Mouse (Mus musculus) layer of hippocampus, adult 8-10 months (tissue): Measurements from ENCODE around the gene Cdh8. TPM values are rescaled to one million over a fixed set of nuclear protein-coding genes. Genes with fewer than 3 reads are reported as not detected.
"Not testable (repeated sequence)": the region's sequence is repeated elsewhere in the genome, so short reads cannot be mapped to it uniquely, and the experiment has no call there.

Source experiments
- DNase-seq, 2 experiments: peaks; one replicate each; pipeline ENCODE4 v3.0.0; 2022; ENCODE audit warnings: low spot score in 2 of 2
- total RNA-seq, 4 experiments: library from RNA; stranded (reverse); gene quantifications; 2 replicates each; pipeline ENCODE4 v1.2.4; 2022

Cdh8 gene
- total RNA-seq, 4 experiments from 2014 or later: 66.8 to 75.8 (median 74.4) TPM

- no peak for DNase-seq
These were observed 131.2 kb downstream of the Cdh8 start for GRCm38 (mm10) chr8:99285103-99285502.

- DNase-seq: no peak
These were observed 135.9 kb downstream of the Cdh8 start for GRCm38 (mm10) chr8:99280375-99280774.

- no peak for DNase-seq
These were observed 149.1 kb downstream of the Cdh8 start for GRCm38 (mm10) chr8:99267133-99267532.

- DNase-seq: peak; percentile 22 to 30
These were observed 181.9 kb downstream of the Cdh8 start for GRCm38 (mm10) chr8:99234372-99234771.

- no peak for DNase-seq
These were observed 192.6 kb downstream of the Cdh8 start for GRCm38 (mm10) chr8:99223697-99224096.

GRCm38 (mm10) chr8:99205194-99205593 is 211.1 kb downstream of the Cdh8 start:
- DNase-seq: no peak

- DNase-seq: no peak
These were observed 225.6 kb downstream of the Cdh8 start for GRCm38 (mm10) chr8:99190643-99191042.

- no peak for DNase-seq
These were observed 229.4 kb downstream of the Cdh8 start for GRCm38 (mm10) chr8:99186879-99187278.

GRCm38 (mm10) chr8:99184186-99184585 is 232.1 kb downstream of the Cdh8 start:
- no peak for DNase-seq

- DNase-seq: no peak
These were observed 249.3 kb downstream of the Cdh8 start for GRCm38 (mm10) chr8:99166966-99167365.

GRCm38 (mm10) chr8:99161633-99162032 is 254.6 kb downstream of the Cdh8 start:
- DNase-seq: no peak

- no peak for DNase-seq
These were observed 270.8 kb downstream of the Cdh8 start for GRCm38 (mm10) chr8:99145436-99145835.

GRCm38 (mm10) chr8:99144761-99145160 is 271.5 kb downstream of the Cdh8 start:
- not testable (repeated sequence) for DNase-seq

- no peak for DNase-seq
These were observed 317.8 kb downstream of the Cdh8 start for GRCm38 (mm10) chr8:99098453-99098852.

- DNase-seq: no peak
These were observed 364.9 kb downstream of the Cdh8 start for GRCm38 (mm10) chr8:99051344-99051743.

- no peak for DNase-seq
These were observed 367.5 kb downstream of the Cdh8 start for GRCm38 (mm10) chr8:99048664-99049363.

- no peak for DNase-seq
These were observed 375.8 kb downstream of the Cdh8 start for GRCm38 (mm10) chr8:99040423-99040822.

GRCm38 (mm10) chr8:99031060-99031459 is 385.2 kb downstream of the Cdh8 start:
- no peak for DNase-seq
